Mouse (Mus musculus) midbrain, embryonic 14.5 days (tissue): ENCODE measurements around the gene Bbx. TPM values are rescaled to one million over a fixed set of nuclear protein-coding genes. Genes with fewer than 3 reads are reported as not detected.
A peak's percentile ranks its signal among the peaks of the same experiment; 100 is the strongest.

Experiments
- ATAC-seq: fragments of 200-750 bp; cut with Nextera tagmentation; 2 replicates; pipeline ENCODE4 v1.8.0; 2017; ENCODE audit warnings: moderate number of reproducible peaks, moderate library complexity; ENCODE audit not compliant: low FRiP score, low TSS enrichment
- DNase-seq: peaks from one replicate; pipeline ENCODE4 v3.0.0-alpha.2; 2015
- H3K27ac ChIP-seq: fragments of 300-500 bp; sonication (generic); replicated peaks from 2 replicates; pipeline ENCODE4 v1.5.1; 2014; ENCODE audit warnings: mild to moderate bottlenecking, low read depth, low read length, moderate library complexity
- H3K27me3 ChIP-seq: fragments of 300-500 bp; sonication (generic); 2 replicates; pipeline ENCODE4 v1.6.1; 2014; ENCODE audit warnings: low read length, control low read depth, mixed read lengths; ENCODE audit not compliant: control insufficient read depth, insufficient read depth
- H3K36me3 ChIP-seq: fragments of 300-500 bp; sonication (generic); 2 replicates; pipeline ENCODE4 v1.6.1; 2014; ENCODE audit warnings: low read length, control low read depth; ENCODE audit not compliant: control insufficient read depth, insufficient read depth
- H3K4me1 ChIP-seq: fragments of 300-500 bp; sonication (generic); 2 replicates; pipeline ENCODE4 v1.6.1; 2014; ENCODE audit warnings: mild to moderate bottlenecking, antibody characterized with exemption, low read length, control low read depth; ENCODE audit not compliant: control insufficient read depth, insufficient read depth
- H3K4me2 ChIP-seq: fragments of 300-500 bp; sonication (generic); 2 replicates; pipeline ENCODE4 v1.6.1; 2014; ENCODE audit warnings: mild to moderate bottlenecking, low read length, moderate library complexity
- H3K4me3 ChIP-seq: fragments of 300-500 bp; sonication (generic); replicated peaks from 2 replicates; pipeline ENCODE4 v1.5.1; 2014; ENCODE audit warnings: low read depth, low read length
- H3K9ac ChIP-seq: fragments of 300-500 bp; sonication (generic); replicated peaks from 2 replicates; pipeline ENCODE4 v1.6.1; 2014; ENCODE audit warnings: mild to moderate bottlenecking, low read length, moderate library complexity
- H3K9me3 ChIP-seq: fragments of 300-500 bp; sonication (generic); 2 replicates; pipeline ENCODE4 v1.6.1; 2016; ENCODE audit warnings: low read length, control low read depth, mixed read lengths; ENCODE audit not compliant: control insufficient read depth
- WGBS: fragments of 180-500 bp; shearing (Covaris S2); extraction: QIAGEN DNeasy Blood & Tissue Kit; methylation state at CpG from one replicate; pipeline ENCODE4 v1.1.7; 2014; 5-methylcytosine and 5-hydroxymethylcytosine counted together
- polyA plus RNA-seq: library from polyadenylated mRNA; unstranded; fragments of >200 nt; fragmentation: Nextera tagmentation; extraction: Ambion mirVana; gene quantifications from 2 replicates; pipeline ENCODE4 v1.2.1, GENCODE M21; 2014

The Bbx gene
- polyA plus RNA-seq, 1 experiment from 2014 or later = 16.0 TPM

- ATAC-seq = no peak
- Histone ChIP-seq H3K9me3 (no peaks in the 10 kb centered on the region), H3K4me3 (no peak overlapping the region), H3K4me1 (no peaks in the 10 kb centered on the region), H3K27me3 (no peaks in the 10 kb centered on the region), H3K9ac (no peak overlapping the region), H3K27ac (no peak overlapping the region), H3K4me2 (no peak overlapping the region), H3K36me3 (no peaks in the 10 kb centered on the region)
- peak; percentile 80 for DNase-seq
- 77% methylated on average over 4 of the region's 4 CpGs for WGBS
Measured at GRCm38 (mm10) chr16:50293502-50294228, 138.5 kb downstream of the Bbx start.

GRCm38 (mm10) chr16:50292834-50293233 lies 139.4 kb downstream of the Bbx start:
- no peaks in the 10 kb centered on the region for H3K36me3 ChIP-seq
- 96% methylated on average over 5 of the region's 5 CpGs for WGBS

GRCm38 (mm10) chr16:50289764-50290163 lies 142.4 kb downstream of the Bbx start:
- H3K9me3 ChIP-seq = no peaks in the 10 kb centered on the region
- 89% methylated on average over 5 of the region's 5 CpGs for WGBS
- ATAC-seq = no peak

More at GRCm38 (mm10) chr16:50292834-50293233, 139.4 kb downstream of the Bbx start:
- Histone ChIP-seq H3K9me3 (no peaks in the 10 kb centered on the region), H3K4me3 (no peak overlapping the region), H3K4me2 (no peak overlapping the region), H3K9ac (no peak overlapping the region), H3K4me1 (no peaks in the 10 kb centered on the region), H3K27ac (no peak overlapping the region), H3K27me3 (no peaks in the 10 kb centered on the region)
- DNase-seq (no peak), ATAC-seq (no peak)

GRCm38 (mm10) chr16:50272813-50273212 lies 159.4 kb downstream of the Bbx start:
- Histone ChIP-seq H3K9me3 (no peaks in the 10 kb centered on the region), H3K36me3 (no peaks in the 10 kb centered on the region), H3K4me3 (no peak overlapping the region), H3K27me3 (no peaks in the 10 kb centered on the region), H3K4me1 (no peaks in the 10 kb centered on the region), H3K27ac (no peak overlapping the region), H3K4me2 (no peak overlapping the region), H3K9ac (no peak overlapping the region)
- 95% methylated on average over 4 of the region's 4 CpGs for WGBS
- ATAC-seq (no peak), DNase-seq (no peak)

More at GRCm38 (mm10) chr16:50289764-50290163, 142.4 kb downstream of the Bbx start:
- DNase-seq = no peak
- Histone ChIP-seq H3K4me3 (no peak overlapping the region), H3K9ac (no peak overlapping the region), H3K27ac (no peak overlapping the region), H3K4me1 (no peaks in the 10 kb centered on the region), H3K4me2 (no peak overlapping the region), H3K27me3 (no peaks in the 10 kb centered on the region), H3K36me3 (no peaks in the 10 kb centered on the region)

GRCm38 (mm10) chr16:50262647-50263046 lies 169.5 kb downstream of the Bbx start:
- Histone ChIP-seq H3K4me2 (no peak overlapping the region), H3K9ac (no peak overlapping the region), H3K27ac (no peak overlapping the region), H3K36me3 (peaks cover 8% of the 10 kb centered on the region), H3K9me3 (no peaks in the 10 kb centered on the region), H3K27me3 (no peaks in the 10 kb centered on the region), H3K4me3 (no peak overlapping the region), H3K4me1 (no peaks in the 10 kb centered on the region)
- 95% methylated on average over 4 of the region's 4 CpGs for WGBS
- no peak for DNase-seq
- no peak for ATAC-seq

GRCm38 (mm10) chr16:50262209-50262608 lies 170.0 kb downstream of the Bbx start:
- Histone ChIP-seq H3K4me2 (no peak overlapping the region), H3K36me3 (peaks cover 8% of the 10 kb centered on the region), H3K4me3 (no peak overlapping the region), H3K9ac (no peak overlapping the region), H3K9me3 (no peaks in the 10 kb centered on the region), H3K27ac (no peak overlapping the region), H3K4me1 (no peaks in the 10 kb centered on the region), H3K27me3 (no peaks in the 10 kb centered on the region)
- no peak for DNase-seq
- ATAC-seq = no peak
- WGBS = 91% methylated on average over 9 of the region's 9 CpGs

GRCm38 (mm10) chr16:50261741-50262140 lies 170.4 kb downstream of the Bbx start:
- Histone ChIP-seq H3K27me3 (no peaks in the 10 kb centered on the region), H3K27ac (no peak overlapping the region), H3K4me2 (no peak overlapping the region), H3K36me3 (peaks cover 8% of the 10 kb centered on the region), H3K4me3 (no peak overlapping the region), H3K4me1 (no peaks in the 10 kb centered on the region), H3K9ac (no peak overlapping the region), H3K9me3 (no peaks in the 10 kb centered on the region)
- DNase-seq (no peak), ATAC-seq (no peak)

- no peak overlapping the region for H3K4me2 ChIP-seq
- DNase-seq = peak; percentile 83
- WGBS = 70% methylated on average over 5 of the region's 5 CpGs
Measured at GRCm38 (mm10) chr16:50254522-50255159, 177.5 kb downstream of the Bbx start.

More at GRCm38 (mm10) chr16:50254522-50255159, 177.5 kb downstream of the Bbx start:
- Histone ChIP-seq H3K4me1 (no peaks in the 10 kb centered on the region), H3K9me3 (no peaks in the 10 kb centered on the region), H3K27ac (no peak overlapping the region), H3K9ac (no peak overlapping the region), H3K4me3 (no peak overlapping the region), H3K27me3 (no peaks in the 10 kb centered on the region), H3K36me3 (no peaks in the 10 kb centered on the region)
- ATAC-seq = no peak; the same call in 1 of the 2 replicates
